Mouse (Mus musculus): ENCODE measurements around the gene Vkorc1. TPM values are rescaled to one million over a fixed set of nuclear protein-coding genes. Genes with fewer than 3 reads are reported as not detected.

Gene Vkorc1
- polyA plus RNA-seq, 1 experiment from 2014 or later: 48.6 TPM

GRCm38 (mm10) chr7:127875627-127876001, 19.8 kb downstream of the Vkorc1 start:
- Histone ChIP-seq H3K27ac (ENCODE audit: low read depth, low read length) (peak overlapping the region; percentile 99), H3K27me3 (ENCODE audit: control insufficient read depth, insufficient read depth, low read length) (no peaks in the 10 kb centered on the region), H3K9me3 (ENCODE audit: control insufficient read depth, low read length) (no peaks in the 10 kb centered on the region), H3K4me3 (ENCODE audit: low read depth, low read length) (peak overlapping the region; percentile 95), H3K4me2 (peak overlapping the region; percentile 69), H3K9ac (ENCODE audit: low read length) (peak overlapping the region; percentile 99), H3K4me1 (ENCODE audit: control insufficient read depth, insufficient read depth, low read length) (peaks cover 17% of the 10 kb centered on the region), H3K36me3 (ENCODE audit: control insufficient read depth, insufficient read depth, low read length) (peaks cover 20% of the 10 kb centered on the region)
- ATAC-seq (ENCODE audit: low FRiP score) (peak; percentile 97), DNase-seq (ENCODE audit: low spot score, missing footprints) (peak; percentile 99)
- under 1% methylated on average over 43 of the region's 43 CpGs for WGBS

GRCm38 (mm10) chr7:127874812-127875626, 20.4 kb downstream of the Vkorc1 start:
- ATAC-seq (ENCODE audit: low FRiP score) (peak; percentile 40), DNase-seq (ENCODE audit: low spot score, missing footprints) (no peak)
- Histone ChIP-seq H3K27ac (ENCODE audit: low read depth, low read length) (peak overlapping the region; percentile 99), H3K4me1 (ENCODE audit: control insufficient read depth, insufficient read depth, low read length) (peaks cover 17% of the 10 kb centered on the region), H3K9me3 (ENCODE audit: control insufficient read depth, low read length) (no peaks in the 10 kb centered on the region), H3K27me3 (ENCODE audit: control insufficient read depth, insufficient read depth, low read length) (no peaks in the 10 kb centered on the region), H3K36me3 (ENCODE audit: control insufficient read depth, insufficient read depth, low read length) (peaks cover 14% of the 10 kb centered on the region), H3K4me2 (peak overlapping the region; percentile 68), H3K4me3 (ENCODE audit: low read depth, low read length) (peak overlapping the region; percentile 95), H3K9ac (ENCODE audit: low read length) (peak overlapping the region; percentile 99)
- 5% methylated on average over 20 of the region's 20 CpGs for WGBS

GRCm38 (mm10) chr7:127870136-127870821, 25.1 kb downstream of the Vkorc1 start:
- no peak overlapping the region for H3K4me3 ChIP-seq (ENCODE audit: low read depth, low read length)
- H3K27ac ChIP-seq (ENCODE audit: low read depth, low read length): no peak overlapping the region
- peaks cover 10% of the 10 kb centered on the region for H3K4me1 ChIP-seq (ENCODE audit: control insufficient read depth, insufficient read depth, low read length)
- no peaks in the 10 kb centered on the region for H3K9me3 ChIP-seq (ENCODE audit: control insufficient read depth, low read length)
- ATAC-seq (ENCODE audit: low FRiP score) (no peak), DNase-seq (ENCODE audit: low spot score, missing footprints) (no peak)
- H3K4me2 ChIP-seq: no peak overlapping the region
- no peak overlapping the region for H3K9ac ChIP-seq (ENCODE audit: low read length)
- H3K27me3 ChIP-seq (ENCODE audit: control insufficient read depth, insufficient read depth, low read length): no peaks in the 10 kb centered on the region
- WGBS: 80% methylated on average over 5 of the region's 5 CpGs
- peaks cover 17% of the 10 kb centered on the region; the same call in 1 of the 2 replicates for H3K36me3 ChIP-seq (ENCODE audit: control insufficient read depth, insufficient read depth, low read length)

- Histone ChIP-seq H3K4me2 (no peak overlapping the region), H3K4me1 (ENCODE audit: control insufficient read depth, insufficient read depth, low read length) (peaks cover 6% of the 10 kb centered on the region), H3K36me3 (ENCODE audit: control insufficient read depth, insufficient read depth, low read length) (peaks cover 17% of the 10 kb centered on the region; the same call in 1 of the 2 replicates), H3K9ac (ENCODE audit: low read length) (no peak overlapping the region), H3K9me3 (ENCODE audit: control insufficient read depth, low read length) (no peaks in the 10 kb centered on the region), H3K27me3 (ENCODE audit: control insufficient read depth, insufficient read depth, low read length) (no peaks in the 10 kb centered on the region), H3K27ac (ENCODE audit: low read depth, low read length) (no peak overlapping the region), H3K4me3 (ENCODE audit: low read depth, low read length) (no peak overlapping the region)
- WGBS: 76% methylated on average over 3 of the region's 3 CpGs
- DNase-seq (ENCODE audit: low spot score, missing footprints) (no peak), ATAC-seq (ENCODE audit: low FRiP score) (no peak)
Observed at GRCm38 (mm10) chr7:127869149-127869810, 26.1 kb downstream of the Vkorc1 start.

GRCm38 (mm10) chr7:127867641-127868040, 27.8 kb downstream of the Vkorc1 start:
- no peak overlapping the region for H3K4me3 ChIP-seq (ENCODE audit: low read depth, low read length)
- ATAC-seq (ENCODE audit: low FRiP score): no peak
- no peaks in the 10 kb centered on the region for H3K4me1 ChIP-seq (ENCODE audit: control insufficient read depth, insufficient read depth, low read length)
- WGBS: 97% methylated on average over 18 of the region's 18 CpGs
- H3K36me3 ChIP-seq (ENCODE audit: control insufficient read depth, insufficient read depth, low read length): peaks cover 17% of the 10 kb centered on the region; the same call in 1 of the 2 replicates
- H3K9me3 ChIP-seq (ENCODE audit: control insufficient read depth, low read length): no peaks in the 10 kb centered on the region
- no peak for DNase-seq (ENCODE audit: low spot score, missing footprints)
- no peaks in the 10 kb centered on the region for H3K27me3 ChIP-seq (ENCODE audit: control insufficient read depth, insufficient read depth, low read length)
- no peak overlapping the region for H3K27ac ChIP-seq (ENCODE audit: low read depth, low read length)
- H3K9ac ChIP-seq (ENCODE audit: low read length): no peak overlapping the region
- H3K4me2 ChIP-seq: no peak overlapping the region

GRCm38 (mm10) chr7:127866434-127866833, 29.0 kb downstream of the Vkorc1 start:
- Histone ChIP-seq H3K9me3 (ENCODE audit: control insufficient read depth, low read length) (no peaks in the 10 kb centered on the region), H3K36me3 (ENCODE audit: control insufficient read depth, insufficient read depth, low read length) (peaks cover 17% of the 10 kb centered on the region; the same call in 1 of the 2 replicates)
- WGBS: 95% methylated on average over 12 of the region's 12 CpGs

GRCm38 (mm10) chr7:127858258-127858657, 37.2 kb downstream of the Vkorc1 start:
- no peak for ATAC-seq (ENCODE audit: low FRiP score)
- peak; percentile 37 for DNase-seq (ENCODE audit: low spot score, missing footprints)
- Histone ChIP-seq H3K27me3 (ENCODE audit: control insufficient read depth, insufficient read depth, low read length) (no peaks in the 10 kb centered on the region), H3K36me3 (ENCODE audit: control insufficient read depth, insufficient read depth, low read length) (no peaks in the 10 kb centered on the region), H3K4me3 (ENCODE audit: low read depth, low read length) (no peak overlapping the region), H3K4me1 (ENCODE audit: control insufficient read depth, insufficient read depth, low read length) (no peaks in the 10 kb centered on the region), H3K9me3 (ENCODE audit: control insufficient read depth, low read length) (no peaks in the 10 kb centered on the region), H3K4me2 (no peak overlapping the region), H3K27ac (ENCODE audit: low read depth, low read length) (no peak overlapping the region), H3K9ac (ENCODE audit: low read length) (no peak overlapping the region)
- 96% methylated on average over 6 of the region's 6 CpGs for WGBS

More at GRCm38 (mm10) chr7:127866434-127866833, 29.0 kb downstream of the Vkorc1 start:
- Histone ChIP-seq H3K4me3 (ENCODE audit: low read depth, low read length) (no peak overlapping the region), H3K4me2 (no peak overlapping the region), H3K27me3 (ENCODE audit: control insufficient read depth, insufficient read depth, low read length) (no peaks in the 10 kb centered on the region), H3K4me1 (ENCODE audit: control insufficient read depth, insufficient read depth, low read length) (no peaks in the 10 kb centered on the region), H3K27ac (ENCODE audit: low read depth, low read length) (no peak overlapping the region), H3K9ac (ENCODE audit: low read length) (no peak overlapping the region)
- ATAC-seq (ENCODE audit: low FRiP score) (no peak), DNase-seq (ENCODE audit: low spot score, missing footprints) (no peak)

GRCm38 (mm10) chr7:127850906-127851305, 44.5 kb downstream of the Vkorc1 start:
- no peak overlapping the region for H3K4me3 ChIP-seq (ENCODE audit: low read depth, low read length)
- WGBS: 76% methylated on average over 5 of the region's 5 CpGs

More at GRCm38 (mm10) chr7:127850906-127851305, 44.5 kb downstream of the Vkorc1 start:
- ATAC-seq (ENCODE audit: low FRiP score) (no peak), DNase-seq (ENCODE audit: low spot score, missing footprints) (peak; percentile 33)
- Histone ChIP-seq H3K27me3 (ENCODE audit: control insufficient read depth, insufficient read depth, low read length) (no peaks in the 10 kb centered on the region), H3K36me3 (ENCODE audit: control insufficient read depth, insufficient read depth, low read length) (no peaks in the 10 kb centered on the region), H3K4me2 (no peak overlapping the region), H3K27ac (ENCODE audit: low read depth, low read length) (no peak overlapping the region), H3K9ac (ENCODE audit: low read length) (no peak overlapping the region), H3K9me3 (ENCODE audit: control insufficient read depth, low read length) (no peaks in the 10 kb centered on the region), H3K4me1 (ENCODE audit: control insufficient read depth, insufficient read depth, low read length) (no peaks in the 10 kb centered on the region)

Data from midbrain, embryonic 11.5 days (tissue).